Mouse (Mus musculus): ENCODE results near the gene Lrriq3. TPM values are rescaled to one million over a fixed set of nuclear protein-coding genes. Genes with fewer than 3 reads are reported as not detected.

Gene Lrriq3
- polyA plus RNA-seq (2015; fragmentation: Nextera tagmentation; extraction: Ambion mirVana), result 0.12 and 0.21 TPM in 2 replicates

GRCm38 (mm10) chr3:155093116-155093956 is at the start of gene Lrriq3, which contains the start of gene Fpgt:
Gene Lrriq3 (plus strand): TSS chr3:155093434.
Gene Fpgt (minus strand): TSS chr3:155093403.

GRCm38 (mm10) chr3:155055231-155055916 is 37.9 kb upstream of the Lrriq3 start, which contains the start of gene Tnni3k:
Gene Tnni3k (minus strand): TSS chr3:155055407.

Other genes with a start within 250 kb of the Lrriq3 start
- gene Tnni3k, start 38.0 kb upstream of the Lrriq3 start, polyA plus RNA-seq (2015; fragmentation: Nextera tagmentation; extraction: Ambion mirVana), result not detected in 2 replicates
- gene Fpgt, start within 50 bp of the Lrriq3 start, polyA plus RNA-seq (2015; fragmentation: Nextera tagmentation; extraction: Ambion mirVana), result 5.1 and 5.7 TPM in 2 replicates